Mouse (Mus musculus): Measurements from ENCODE around the gene Hoxd9. TPM values are rescaled to one million over a fixed set of nuclear protein-coding genes. Genes with fewer than 3 reads are reported as not detected.

The Hoxd9 gene
- polyA plus RNA-seq, 1 experiment, result 0.75 TPM

GRCm38 (mm10) chr2:74734996-74735811, 37.7 kb downstream of the Hoxd9 start:
- Histone ChIP-seq H3K27me3 (ENCODE audit: control insufficient read depth, insufficient read depth, low read length, poor library complexity, severe bottlenecking) (peaks cover 69% of the 10 kb centered on the region), H3K9me3 (replicated peaks; ENCODE audit: control insufficient read depth, insufficient read depth, low read length, poor library complexity, severe bottlenecking) (no peaks in the 10 kb centered on the region), H3K4me1 (ENCODE audit: control insufficient read depth, insufficient read depth, low read length) (no peaks in the 10 kb centered on the region), H3K4me3 (ENCODE audit: low read depth, low read length) (no peak overlapping the region), H3K27ac (ENCODE audit: insufficient read depth, low read length) (no peak overlapping the region), H3K36me3 (ENCODE audit: control insufficient read depth, insufficient read depth, low read length, poor library complexity, severe bottlenecking) (no peaks in the 10 kb centered on the region), H3K9ac (ENCODE audit: low read depth, poor library complexity, severe bottlenecking) (no peak overlapping the region)
- no peak for TF ChIP-seq POLR2A (IDR thresholded peaks at IDR 0.05; ENCODE audit: insufficient read depth, low read length)
- no peak for TF ChIP-seq CTCF (IDR thresholded peaks at IDR 0.05; ENCODE audit: low read depth, low read length)
- TF ChIP-seq EP300 (IDR thresholded peaks at IDR 0.05; ENCODE audit: insufficient read depth, low read depth, low read length), result no peak

- H3K4me1 ChIP-seq (ENCODE audit: control insufficient read depth, insufficient read depth, low read length), result no peaks in the 10 kb centered on the region
- H3K27me3 ChIP-seq (ENCODE audit: control insufficient read depth, insufficient read depth, low read length, poor library complexity, severe bottlenecking), result peaks cover 67% of the 10 kb centered on the region
- H3K27ac ChIP-seq (ENCODE audit: insufficient read depth, low read length), result no peak overlapping the region
- no peak overlapping the region for H3K9ac ChIP-seq (ENCODE audit: low read depth, poor library complexity, severe bottlenecking)
- H3K9me3 ChIP-seq (replicated peaks; ENCODE audit: control insufficient read depth, insufficient read depth, low read length, poor library complexity, severe bottlenecking), result no peaks in the 10 kb centered on the region
- no peak overlapping the region for H3K4me3 ChIP-seq (ENCODE audit: low read depth, low read length)
- H3K36me3 ChIP-seq (ENCODE audit: control insufficient read depth, insufficient read depth, low read length, poor library complexity, severe bottlenecking), result no peaks in the 10 kb centered on the region
- TF ChIP-seq CTCF (IDR thresholded peaks at IDR 0.05; ENCODE audit: low read depth, low read length) (no peak), EP300 (IDR thresholded peaks at IDR 0.05; ENCODE audit: insufficient read depth, low read depth, low read length) (no peak), POLR2A (IDR thresholded peaks at IDR 0.05; ENCODE audit: insufficient read depth, low read length) (no peak)
Observed at GRCm38 (mm10) chr2:74735851-74736687, 38.5 kb downstream of the Hoxd9 start.

DNA sequence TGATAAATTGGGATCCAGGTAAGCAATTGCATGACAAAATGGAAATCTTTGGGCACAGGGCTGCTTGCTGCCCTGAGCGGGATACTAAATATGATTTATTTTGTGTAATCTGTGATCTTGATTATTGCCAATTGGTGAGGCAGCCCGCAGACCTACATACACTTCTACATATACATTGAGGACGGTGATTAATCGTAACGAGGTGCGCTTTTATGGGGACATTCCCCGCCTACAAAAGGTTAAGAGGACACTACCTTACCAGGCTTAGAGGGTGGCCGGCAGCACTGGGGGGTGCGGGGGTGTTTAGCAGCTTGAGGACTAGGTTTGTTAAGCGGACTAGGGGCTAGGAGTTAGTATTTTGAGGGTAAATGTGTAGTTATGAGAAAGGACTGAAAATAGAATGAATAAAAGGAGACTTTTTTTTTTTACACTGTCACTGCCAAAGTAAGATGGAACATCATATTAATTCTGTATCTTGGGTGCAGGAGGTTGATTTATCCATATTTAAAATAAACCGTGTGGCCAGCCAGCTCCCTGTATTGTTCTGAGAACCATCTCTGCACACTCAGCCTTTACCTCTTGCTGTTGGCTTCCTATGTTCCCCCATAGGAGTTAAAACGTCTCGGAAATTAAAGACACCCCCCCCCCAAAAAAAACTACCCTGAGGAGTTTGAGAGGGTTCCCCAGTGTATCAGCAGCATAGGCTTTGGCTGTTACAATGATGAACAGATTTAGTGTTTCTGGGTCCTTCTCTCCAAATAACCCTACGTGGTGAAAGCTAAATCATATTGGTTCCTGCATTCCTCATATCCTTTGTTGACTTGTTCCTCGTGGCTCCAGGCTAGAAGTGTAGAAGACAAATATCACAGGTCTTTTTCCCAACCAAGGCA, 39.4 kb downstream of the Hoxd9 start:
- peaks cover 69% of the 10 kb centered on the region for H3K27me3 ChIP-seq (ENCODE audit: control insufficient read depth, insufficient read depth, low read length, poor library complexity, severe bottlenecking)
- no peaks in the 10 kb centered on the region for H3K4me1 ChIP-seq (ENCODE audit: control insufficient read depth, insufficient read depth, low read length)
- H3K36me3 ChIP-seq (ENCODE audit: control insufficient read depth, insufficient read depth, low read length, poor library complexity, severe bottlenecking), result no peaks in the 10 kb centered on the region
- no peak overlapping the region for H3K27ac ChIP-seq (ENCODE audit: insufficient read depth, low read length)
- TF ChIP-seq EP300 (IDR thresholded peaks at IDR 0.05; ENCODE audit: insufficient read depth, low read depth, low read length), result no peak
- no peak for TF ChIP-seq POLR2A (IDR thresholded peaks at IDR 0.05; ENCODE audit: insufficient read depth, low read length)
- TF ChIP-seq CTCF (IDR thresholded peaks at IDR 0.05; ENCODE audit: low read depth, low read length), result no peak
- H3K9me3 ChIP-seq (replicated peaks; ENCODE audit: control insufficient read depth, insufficient read depth, low read length, poor library complexity, severe bottlenecking), result no peaks in the 10 kb centered on the region
- H3K4me3 ChIP-seq (ENCODE audit: low read depth, low read length), result no peak overlapping the region
- H3K9ac ChIP-seq (ENCODE audit: low read depth, poor library complexity, severe bottlenecking), result no peak overlapping the region

- Histone ChIP-seq H3K4me3 (ENCODE audit: low read depth, low read length) (no peak overlapping the region), H3K27me3 (ENCODE audit: control insufficient read depth, insufficient read depth, low read length, poor library complexity, severe bottlenecking) (peaks cover 66% of the 10 kb centered on the region), H3K9me3 (replicated peaks; ENCODE audit: control insufficient read depth, insufficient read depth, low read length, poor library complexity, severe bottlenecking) (no peaks in the 10 kb centered on the region), H3K9ac (ENCODE audit: low read depth, poor library complexity, severe bottlenecking) (no peak overlapping the region), H3K36me3 (ENCODE audit: control insufficient read depth, insufficient read depth, low read length, poor library complexity, severe bottlenecking) (no peaks in the 10 kb centered on the region), H3K4me1 (ENCODE audit: control insufficient read depth, insufficient read depth, low read length) (no peaks in the 10 kb centered on the region), H3K27ac (ENCODE audit: insufficient read depth, low read length) (no peak overlapping the region)
- TF ChIP-seq EP300 (IDR thresholded peaks at IDR 0.05; ENCODE audit: insufficient read depth, low read depth, low read length) (no peak), CTCF (IDR thresholded peaks at IDR 0.05; ENCODE audit: low read depth, low read length) (no peak), POLR2A (IDR thresholded peaks at IDR 0.05; ENCODE audit: insufficient read depth, low read length) (no peak)
Observed at GRCm38 (mm10) chr2:74737578-74738070, 40.1 kb downstream of the Hoxd9 start.

DNA sequence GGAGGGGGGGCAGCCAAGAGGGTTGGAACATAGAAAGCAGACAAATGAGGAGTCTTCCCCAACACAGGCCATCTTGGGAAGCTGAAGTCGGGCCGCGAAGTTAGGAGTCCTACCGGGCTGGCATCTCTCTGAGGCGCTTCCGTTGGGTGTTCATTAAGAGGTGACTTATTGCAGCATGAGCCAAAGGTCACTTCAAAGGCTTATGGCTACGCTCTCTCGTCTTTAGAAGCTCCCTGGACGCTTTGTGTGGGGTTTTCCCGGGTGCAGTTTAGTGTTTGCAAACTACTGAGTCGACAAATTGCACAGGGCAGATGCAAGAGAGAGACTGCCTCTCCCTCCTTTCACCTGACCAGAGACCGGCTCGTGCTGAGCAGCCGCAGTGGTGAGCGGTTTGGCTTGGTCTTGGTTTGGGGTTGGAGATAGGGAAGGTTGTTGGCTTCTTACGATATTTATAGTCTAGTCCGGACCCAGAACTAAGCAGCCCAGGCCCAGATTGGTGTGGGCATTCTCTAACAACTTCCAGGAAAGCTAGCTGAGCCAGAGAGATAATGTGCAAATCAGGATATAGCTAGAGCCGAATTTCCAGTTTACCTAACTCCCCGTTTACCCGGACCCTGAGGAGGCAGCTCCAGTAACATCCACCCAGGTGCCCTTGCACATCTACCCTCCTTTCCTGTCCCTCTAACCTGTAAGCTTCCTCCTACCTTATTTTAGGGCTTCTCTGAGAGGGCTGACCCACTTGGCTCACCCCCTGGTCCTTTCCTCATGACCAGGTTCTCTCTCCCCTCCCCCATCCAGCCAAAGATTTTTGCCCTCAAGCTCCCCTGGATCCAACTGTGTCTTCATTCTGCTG, 41.3 kb downstream of the Hoxd9 start:
- no peaks in the 10 kb centered on the region for H3K4me1 ChIP-seq (ENCODE audit: control insufficient read depth, insufficient read depth, low read length)
- no peak for TF ChIP-seq EP300 (IDR thresholded peaks at IDR 0.05; ENCODE audit: insufficient read depth, low read depth, low read length)
- no peak for TF ChIP-seq POLR2A (IDR thresholded peaks at IDR 0.05; ENCODE audit: insufficient read depth, low read length)
- no peak for TF ChIP-seq CTCF (IDR thresholded peaks at IDR 0.05; ENCODE audit: low read depth, low read length)
- no peak overlapping the region for H3K27ac ChIP-seq (ENCODE audit: insufficient read depth, low read length)
- no peaks in the 10 kb centered on the region for H3K36me3 ChIP-seq (ENCODE audit: control insufficient read depth, insufficient read depth, low read length, poor library complexity, severe bottlenecking)
- H3K9me3 ChIP-seq (replicated peaks; ENCODE audit: control insufficient read depth, insufficient read depth, low read length, poor library complexity, severe bottlenecking), result no peaks in the 10 kb centered on the region
- H3K4me3 ChIP-seq (ENCODE audit: low read depth, low read length), result no peak overlapping the region
- no peak overlapping the region for H3K9ac ChIP-seq (ENCODE audit: low read depth, poor library complexity, severe bottlenecking)
- peaks cover 63% of the 10 kb centered on the region for H3K27me3 ChIP-seq (ENCODE audit: control insufficient read depth, insufficient read depth, low read length, poor library complexity, severe bottlenecking)

Measured in ES-Bruce4 (cell line).